Mouse (Mus musculus) v-Abl transformed pro-B cells (cell line): ENCODE results near the gene Cyp1a2.

ENCODE experiments used
- in situ Hi-C, 2 experiments: fragments of 400-800 bp; cut with MboI; formaldehyde crosslinking; loops; one replicate each; pipeline ENCODE4 v1.15.1; 2025; ENCODE audit not compliant: unreplicated experiment in 2 of 2

Gene Cyp1a2

GRCm38 (mm10) chr9:57633481-57634024 is 50.0 kb downstream of the Cyp1a2 start:
- in situ Hi-C loops: no loop called here

DNA sequence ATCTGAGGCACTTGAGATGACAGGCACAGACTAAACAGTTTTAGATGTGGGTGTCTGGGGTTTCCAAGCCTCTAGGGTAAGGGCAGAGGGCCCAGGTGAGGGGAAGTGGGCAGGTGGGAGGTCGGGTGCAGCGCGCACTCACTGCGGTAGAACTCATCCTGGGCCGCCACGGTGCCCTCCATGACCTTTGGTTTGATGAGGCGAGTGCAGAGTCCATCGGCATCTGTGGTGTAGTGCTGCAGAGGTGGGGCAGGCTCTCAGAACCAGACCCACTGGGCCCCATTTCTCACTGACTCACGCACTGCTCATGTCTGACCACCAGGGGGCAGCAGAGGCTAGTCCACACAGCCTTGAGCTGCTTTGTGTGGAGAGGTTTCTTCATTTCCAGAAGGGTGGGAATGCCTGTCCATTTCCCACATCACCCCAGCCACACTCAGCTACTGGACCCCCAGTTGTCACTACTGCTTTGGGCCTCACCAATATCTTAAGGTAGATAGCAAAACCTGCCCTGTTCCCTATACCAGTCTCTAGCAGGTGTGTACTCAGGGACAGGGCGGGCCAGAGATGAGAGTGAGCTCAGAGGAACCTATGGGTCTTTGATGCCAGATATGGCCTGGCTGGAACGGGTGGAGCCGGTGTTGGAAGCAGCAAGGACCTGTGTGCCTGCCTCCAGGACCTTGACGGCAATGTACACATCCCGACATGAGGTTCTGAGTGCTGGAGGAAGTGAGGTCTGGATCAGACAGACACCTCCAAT is 54.2 kb downstream of the Cyp1a2 start:
- in situ Hi-C loops: no loop called here

- in situ Hi-C loops: no loop called here
Observed at GRCm38 (mm10) chr9:57628717-57629116, 54.8 kb downstream of the Cyp1a2 start.

DNA sequence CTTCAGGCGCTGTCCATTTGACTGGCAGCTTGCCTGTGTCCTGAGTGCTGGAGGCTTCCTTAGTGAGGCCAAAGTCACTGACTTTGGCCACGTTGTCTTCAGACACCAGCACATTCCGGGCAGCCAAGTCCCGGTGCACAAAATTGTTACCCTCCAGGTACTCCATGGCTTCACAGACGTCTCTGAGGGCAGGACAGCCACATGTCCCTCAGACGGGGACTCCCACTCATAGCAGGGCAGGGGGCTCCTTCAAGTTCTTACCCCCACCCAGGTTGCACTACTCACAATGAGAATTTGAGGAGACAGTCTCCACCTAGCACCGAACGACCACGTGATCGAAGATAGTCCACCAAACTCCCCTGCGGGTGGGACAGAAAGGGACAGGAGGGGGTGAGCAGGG is 55.6 kb downstream of the Cyp1a2 start:
- in situ Hi-C loops: no loop called here

DNA sequence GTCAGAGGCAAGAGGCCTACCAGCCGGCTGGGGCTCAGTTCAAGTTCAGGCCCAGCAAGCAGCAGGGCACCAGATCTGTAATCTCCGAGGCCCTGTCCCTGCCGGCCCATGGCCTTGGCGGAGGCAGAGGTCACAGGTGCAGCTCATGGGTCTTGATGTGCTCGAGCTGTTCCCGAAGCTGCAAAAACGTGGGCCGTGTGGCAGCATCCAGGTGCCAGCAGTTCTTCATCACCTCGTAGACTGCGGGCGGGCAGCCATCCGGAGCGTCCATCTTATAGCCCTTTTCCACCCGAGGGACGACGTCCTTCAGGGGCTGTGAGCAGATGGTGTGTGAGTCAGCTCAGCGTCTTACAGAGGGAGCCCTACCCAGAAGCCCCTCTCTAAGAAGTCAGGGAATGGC is 56.3 kb downstream of the Cyp1a2 start:
- in situ Hi-C loops: no loop called here
